Mouse (Mus musculus) limb, embryonic 14.5 days (tissue): ENCODE measurements around the gene Gm45716. TPM values are rescaled to one million over a fixed set of nuclear protein-coding genes. Genes with fewer than 3 reads are reported as not detected.

Experiments used
- ATAC-seq: fragments of 200-750 bp; cut with Nextera tagmentation; 2 replicates; pipeline ENCODE4 v1.8.0; 2017; ENCODE audit warnings: low read depth, moderate number of reproducible peaks, moderate TSS enrichment; ENCODE audit not compliant: low FRiP score
- DNase-seq: peaks from one replicate; pipeline ENCODE4 v3.0.0-alpha.2; 2015; ENCODE audit warnings: low spot score
- H3K27ac ChIP-seq: fragments of 300-500 bp; sonication (generic); replicated peaks from 2 replicates; pipeline ENCODE4 v1.5.1; 2014; ENCODE audit warnings: low read depth, mild to moderate bottlenecking, low read length, moderate library complexity, mixed read lengths
- H3K27me3 ChIP-seq: fragments of 300-500 bp; sonication (generic); 2 replicates; pipeline ENCODE4 v1.6.1; 2014; ENCODE audit warnings: low read length, mixed read lengths; ENCODE audit not compliant: control insufficient read depth, insufficient read depth
- H3K36me3 ChIP-seq: fragments of 300-500 bp; sonication (generic); 2 replicates; pipeline ENCODE4 v1.6.1; 2014; ENCODE audit warnings: mild to moderate bottlenecking, low read length, moderate library complexity, mixed read lengths; ENCODE audit not compliant: control insufficient read depth, insufficient read depth
- H3K4me1 ChIP-seq: fragments of 300-500 bp; sonication (generic); 2 replicates; pipeline ENCODE4 v1.6.1; 2014; ENCODE audit warnings: antibody characterized with exemption, low read length, mixed read lengths; ENCODE audit not compliant: control insufficient read depth, insufficient read depth
- H3K4me2 ChIP-seq: fragments of 300-500 bp; sonication (generic); replicated peaks from 2 replicates; pipeline ENCODE4 v1.6.1; 2014; ENCODE audit warnings: low read depth, mild to moderate bottlenecking, low read length, moderate library complexity; ENCODE audit not compliant: severe bottlenecking
- H3K4me3 ChIP-seq: fragments of 300-500 bp; sonication (generic); replicated peaks from 2 replicates; pipeline ENCODE4 v1.5.1; 2014; ENCODE audit warnings: low read length
- H3K9ac ChIP-seq: fragments of 300-500 bp; sonication (generic); 2 replicates; pipeline ENCODE4 v1.6.1; 2014; ENCODE audit warnings: mild to moderate bottlenecking, low read depth, low read length, moderate library complexity; ENCODE audit not compliant: severe bottlenecking
- H3K9me3 ChIP-seq: fragments of 300-500 bp; sonication (generic); 2 replicates; pipeline ENCODE4 v1.6.1; 2016; ENCODE audit warnings: low read length; ENCODE audit not compliant: control insufficient read depth
- POLR2A ChIP-seq: fragments of 200-500 bp; IDR thresholded peaks from 2 replicates; pipeline ENCODE4 v1.8.0; 2012; ENCODE audit warnings: inconsistent platforms, mild to moderate bottlenecking, moderate library complexity, borderline replicate concordance; ENCODE audit not compliant: insufficient read depth, insufficient read length; ENCODE audit errors: extremely low read depth
- WGBS: fragments of 180-500 bp; shearing (Covaris S2); extraction: QIAGEN DNeasy Blood & Tissue Kit; methylation state at CpG from one replicate; pipeline ENCODE4 v1.1.7; 2014; 5-methylcytosine and 5-hydroxymethylcytosine counted together
- polyA plus RNA-seq, 2 experiments: library from polyadenylated mRNA; depleted of rRNA in 1 of 2; stranded (reverse) in 1 of 2; unstranded in 1 of 2; fragments of >200 nt; fragmentation: Nextera tagmentation in 1 of 2; extraction: Ambion mirVana in 1 of 2; gene quantifications; 2 replicates each; pipeline versions ENCODE4 v1.2.1 to v1.2.3; 2012 to 2014

The Gm45716 gene
- polyA plus RNA-seq, 2 experiments: 4.2 to 7.7 TPM

DNA sequence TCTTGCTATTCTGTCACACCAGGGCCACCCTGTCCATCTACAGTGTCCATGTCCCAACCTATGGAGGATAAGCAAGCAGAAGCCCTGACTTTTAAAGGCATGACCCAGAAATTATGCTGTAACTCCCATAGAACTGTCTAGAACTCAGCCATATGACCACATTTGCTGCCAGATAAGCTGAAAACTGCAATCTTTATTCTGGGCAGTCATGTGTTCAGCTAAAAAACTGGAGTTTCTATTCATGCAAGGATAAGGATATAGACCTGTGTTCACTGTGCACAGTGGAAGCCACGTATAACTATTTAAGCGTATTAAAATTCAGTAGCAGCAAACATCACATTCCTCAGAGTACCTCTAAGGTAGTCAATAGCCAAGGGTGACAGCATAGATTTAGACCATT, 55.8 kb downstream of the Gm45716 start:
- Histone ChIP-seq H3K27me3 (no peaks in the 10 kb centered on the region), H3K4me2 (no peak overlapping the region), H3K9me3 (no peaks in the 10 kb centered on the region), H3K9ac (no peak overlapping the region), H3K4me3 (no peak overlapping the region), H3K27ac (no peak overlapping the region), H3K4me1 (no peaks in the 10 kb centered on the region), H3K36me3 (no peaks in the 10 kb centered on the region)
- 97% methylated on average over 2 of the region's 2 CpGs for WGBS
- DNase-seq (no peak), ATAC-seq (no peak)
- no peak for TF ChIP-seq POLR2A

DNA sequence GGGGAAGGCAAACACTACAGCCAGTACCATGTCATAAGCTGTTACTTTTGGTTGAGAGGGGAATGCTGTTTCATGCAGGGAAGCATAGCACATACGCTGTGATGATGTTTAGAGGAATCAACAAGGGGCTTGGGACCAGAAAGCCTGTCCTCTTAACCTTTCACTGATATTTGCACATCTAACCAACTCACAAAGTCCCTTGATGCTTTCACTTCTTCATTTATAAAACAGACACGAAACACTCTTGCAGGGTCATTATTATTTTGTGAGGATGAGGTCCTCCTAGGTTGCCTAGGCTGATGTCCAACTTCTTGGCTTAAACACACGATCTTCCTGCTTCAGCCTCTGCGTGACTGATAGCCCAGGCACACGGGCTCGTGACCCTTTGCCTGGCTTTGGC, 58.1 kb downstream of the Gm45716 start:
- H3K27ac ChIP-seq: no peak overlapping the region
- 83% methylated on average over 6 of the region's 6 CpGs for WGBS
- no peak for DNase-seq
- H3K4me2 ChIP-seq: no peak overlapping the region
- TF ChIP-seq POLR2A: no peak
- no peak overlapping the region for H3K9ac ChIP-seq
- H3K4me3 ChIP-seq: no peak overlapping the region
- no peaks in the 10 kb centered on the region for H3K36me3 ChIP-seq
- H3K27me3 ChIP-seq: no peaks in the 10 kb centered on the region
- no peak for ATAC-seq
- peaks cover 4% of the 10 kb centered on the region; the same call in 1 of the 2 replicates for H3K4me1 ChIP-seq
- H3K9me3 ChIP-seq: no peaks in the 10 kb centered on the region

GRCm38 (mm10) chr11:90246676-90247075, 59.2 kb downstream of the Gm45716 start:
- Histone ChIP-seq H3K9me3 (no peaks in the 10 kb centered on the region), H3K4me1 (peaks cover 7% of the 10 kb centered on the region; the same call in 1 of the 2 replicates), H3K36me3 (no peaks in the 10 kb centered on the region), H3K27me3 (no peaks in the 10 kb centered on the region), H3K4me2 (no peak overlapping the region), H3K27ac (no peak overlapping the region), H3K9ac (no peak overlapping the region), H3K4me3 (no peak overlapping the region)
- 74% methylated on average over 4 of the region's 4 CpGs for WGBS
- no peak for TF ChIP-seq POLR2A
- DNase-seq: no peak
- ATAC-seq: no peak

GRCm38 (mm10) chr11:90247793-90248192, 60.3 kb downstream of the Gm45716 start:
- Histone ChIP-seq H3K9ac (no peak overlapping the region), H3K9me3 (no peaks in the 10 kb centered on the region), H3K4me1 (peaks cover 7% of the 10 kb centered on the region; the same call in 1 of the 2 replicates), H3K36me3 (no peaks in the 10 kb centered on the region), H3K4me2 (no peak overlapping the region), H3K27me3 (no peaks in the 10 kb centered on the region), H3K4me3 (no peak overlapping the region), H3K27ac (no peak overlapping the region)
- DNase-seq: no peak
- 57% methylated on average over 4 of the region's 4 CpGs for WGBS
- TF ChIP-seq POLR2A: no peak
- ATAC-seq: no peak

- Histone ChIP-seq H3K4me1 (peaks cover 7% of the 10 kb centered on the region; the same call in 1 of the 2 replicates), H3K27ac (peak within 1 kb of the TSS; percentile 80), H3K9me3 (no peaks in the 10 kb centered on the region), H3K27me3 (no peaks in the 10 kb centered on the region), H3K4me2 (peak within 1 kb of the TSS; percentile 81), H3K36me3 (no peaks in the 10 kb centered on the region), H3K9ac (peak within 1 kb of the TSS; percentile 90), H3K4me3 (peak within 1 kb of the TSS; percentile 85)
- ATAC-seq (peak; percentile 99), DNase-seq (peak; percentile 97)
- WGBS: under 1% methylated on average over 26 of the region's 51 CpGs
- TF ChIP-seq POLR2A: peak; percentile 81; the same call in 1 of the 2 replicates
Observed at GRCm38 (mm10) chr11:90249025-90249650, 61.7 kb downstream of the Gm45716 start, which contains the start of gene Mmd. Mmd (plus strand) TSS chr11:90249456.
